Mouse (Mus musculus) embryonic facial prominence, embryonic 15.5 days (tissue): Measurements from ENCODE around the gene Serpina3m. TPM values are rescaled to one million over a fixed set of nuclear protein-coding genes. Genes with fewer than 3 reads are reported as not detected.
"Not testable (repeated sequence)": the region's sequence is repeated elsewhere in the genome, so short reads cannot be mapped to it uniquely, and the experiment has no call there.

Experiments
- ATAC-seq: fragments of 200-750 bp; cut with Nextera tagmentation; 2 replicates; pipeline ENCODE4 v1.8.0; 2017; ENCODE audit warnings: low read depth, moderate TSS enrichment; ENCODE audit not compliant: insufficient number of reproducible peaks, low FRiP score, low TSS enrichment
- H3K27ac ChIP-seq: fragments of 300-500 bp; sonication (generic); replicated peaks from 2 replicates; pipeline ENCODE4 v1.5.1; 2015; ENCODE audit warnings: mild to moderate bottlenecking, inconsistent platforms
- H3K27me3 ChIP-seq: fragments of 300-500 bp; sonication (generic); 2 replicates; pipeline ENCODE4 v1.6.1; 2015; ENCODE audit warnings: inconsistent platforms
- H3K36me3 ChIP-seq: fragments of 300-500 bp; sonication (generic); 2 replicates; pipeline ENCODE4 v1.6.1; 2015; ENCODE audit warnings: mild to moderate bottlenecking, inconsistent platforms
- H3K4me1 ChIP-seq: fragments of 300-500 bp; sonication (generic); 2 replicates; pipeline ENCODE4 v1.6.1; 2015; ENCODE audit warnings: inconsistent platforms
- H3K4me2 ChIP-seq: fragments of 300-500 bp; sonication (generic); replicated peaks from 2 replicates; pipeline ENCODE4 v1.6.1; 2015; ENCODE audit warnings: mild to moderate bottlenecking, inconsistent platforms
- H3K4me3 ChIP-seq: fragments of 300-500 bp; sonication (generic); replicated peaks from 2 replicates; pipeline ENCODE4 v1.5.1; 2015; ENCODE audit warnings: mild to moderate bottlenecking, inconsistent platforms
- H3K9ac ChIP-seq: fragments of 300-500 bp; sonication (generic); 2 replicates; pipeline ENCODE4 v1.6.1; 2015; ENCODE audit warnings: inconsistent platforms
- H3K9me3 ChIP-seq: fragments of 300-500 bp; sonication (generic); replicated peaks from 2 replicates; pipeline ENCODE4 v1.6.1; 2016; ENCODE audit warnings: inconsistent platforms
- WGBS: fragments of 180-500 bp; shearing (Covaris S2); methylation state at CpG from one replicate; pipeline ENCODE4 v1.1.7; 2015; 5-methylcytosine and 5-hydroxymethylcytosine counted together
- polyA plus RNA-seq: library from polyadenylated mRNA; unstranded; fragments of >200 nt; fragmentation: Nextera tagmentation; extraction: Ambion mirVana; gene quantifications from 2 replicates; pipeline ENCODE4 v1.2.1, GENCODE M21; 2015

Gene Serpina3m
- polyA plus RNA-seq, 1 experiment from 2014 or later, result not detected

- H3K4me3 ChIP-seq, result no peak overlapping the region
- H3K27me3 ChIP-seq, result no peaks in the 10 kb centered on the region
Measured at GRCm38 (mm10) chr12:104345707-104346106, 7.4 kb downstream of the Serpina3m start.

GRCm38 (mm10) chr12:104347091-104347490, 8.8 kb downstream of the Serpina3m start:
- no peak for ATAC-seq

More at GRCm38 (mm10) chr12:104345707-104346106, 7.4 kb downstream of the Serpina3m start:
- H3K36me3 ChIP-seq, result no peaks in the 10 kb centered on the region
- H3K4me1 ChIP-seq, result no peaks in the 10 kb centered on the region
- H3K9me3 ChIP-seq, result no peaks in the 10 kb centered on the region
- H3K9ac ChIP-seq, result no peak overlapping the region
- no peak overlapping the region for H3K27ac ChIP-seq
- no peak overlapping the region for H3K4me2 ChIP-seq
- no peak for ATAC-seq

GRCm38 (mm10) chr12:104351812-104352211, 13.5 kb downstream of the Serpina3m start:
- not testable (repeated sequence) for H3K36me3 ChIP-seq, H3K9ac ChIP-seq, H3K9me3 ChIP-seq, ATAC-seq, H3K4me2 ChIP-seq, H3K27me3 ChIP-seq, H3K4me1 ChIP-seq, H3K27ac ChIP-seq, H3K4me3 ChIP-seq
- 25% methylated on average over 3 of the region's 3 CpGs for WGBS

More at GRCm38 (mm10) chr12:104347091-104347490, 8.8 kb downstream of the Serpina3m start:
- no peak overlapping the region for H3K9ac ChIP-seq
- 72% methylated on average over 2 of the region's 2 CpGs for WGBS
- H3K9me3 ChIP-seq, result no peaks in the 10 kb centered on the region
- no peak overlapping the region for H3K27ac ChIP-seq
- H3K4me2 ChIP-seq, result no peak overlapping the region
- H3K36me3 ChIP-seq, result no peaks in the 10 kb centered on the region
- no peaks in the 10 kb centered on the region for H3K4me1 ChIP-seq
- H3K4me3 ChIP-seq, result no peak overlapping the region
- H3K27me3 ChIP-seq, result no peaks in the 10 kb centered on the region

GRCm38 (mm10) chr12:104356006-104356405, 17.7 kb downstream of the Serpina3m start:
- no peak overlapping the region for H3K4me2 ChIP-seq
- H3K27ac ChIP-seq, result no peak overlapping the region
- no peaks in the 10 kb centered on the region for H3K4me1 ChIP-seq
- no peak for ATAC-seq
- 80% methylated on average over 3 of the region's 3 CpGs for WGBS
- no peaks in the 10 kb centered on the region for H3K9me3 ChIP-seq
- no peak overlapping the region for H3K9ac ChIP-seq
- no peaks in the 10 kb centered on the region for H3K27me3 ChIP-seq
- H3K36me3 ChIP-seq, result no peaks in the 10 kb centered on the region
- H3K4me3 ChIP-seq, result no peak overlapping the region

- 84% methylated on average over 3 of the region's 3 CpGs for WGBS
- no peaks in the 10 kb centered on the region for H3K36me3 ChIP-seq
Measured at GRCm38 (mm10) chr12:104369986-104370385, 31.7 kb downstream of the Serpina3m start.

GRCm38 (mm10) chr12:104377179-104377578, 38.9 kb downstream of the Serpina3m start:
- H3K4me2 ChIP-seq, H3K27me3 ChIP-seq, H3K4me1 ChIP-seq, H3K4me3 ChIP-seq, H3K36me3 ChIP-seq, ATAC-seq, H3K27ac ChIP-seq, H3K9ac ChIP-seq, H3K9me3 ChIP-seq: not testable (repeated sequence)
- 74% methylated on average over 5 of the region's 5 CpGs for WGBS

More at GRCm38 (mm10) chr12:104369986-104370385, 31.7 kb downstream of the Serpina3m start:
- no peak overlapping the region for H3K9ac ChIP-seq
- no peaks in the 10 kb centered on the region for H3K9me3 ChIP-seq
- no peaks in the 10 kb centered on the region for H3K4me1 ChIP-seq
- ATAC-seq, result no peak
- no peaks in the 10 kb centered on the region for H3K27me3 ChIP-seq
- H3K4me2 ChIP-seq, result no peak overlapping the region
- H3K27ac ChIP-seq, result no peak overlapping the region
- no peak overlapping the region for H3K4me3 ChIP-seq

GRCm38 (mm10) chr12:104378351-104378750, 40.1 kb downstream of the Serpina3m start:
- not testable (repeated sequence) for H3K4me1 ChIP-seq, H3K36me3 ChIP-seq, H3K4me2 ChIP-seq, H3K4me3 ChIP-seq, H3K9ac ChIP-seq, ATAC-seq, H3K9me3 ChIP-seq, H3K27me3 ChIP-seq, H3K27ac ChIP-seq
- 74% methylated on average over 2 of the region's 2 CpGs for WGBS

GRCm38 (mm10) chr12:104378815-104379214, 40.5 kb downstream of the Serpina3m start:
- not testable (repeated sequence) for ATAC-seq, H3K27me3 ChIP-seq
- 45% methylated on average over 5 of the region's 5 CpGs for WGBS

GRCm38 (mm10) chr12:104379856-104380255, 41.6 kb downstream of the Serpina3m start:
- H3K4me1 ChIP-seq, result no peaks in the 10 kb centered on the region
- no peak overlapping the region for H3K4me2 ChIP-seq
- no peaks in the 10 kb centered on the region for H3K9me3 ChIP-seq
- H3K9ac ChIP-seq, result no peak overlapping the region
- no peak overlapping the region for H3K27ac ChIP-seq
- no peaks in the 10 kb centered on the region for H3K36me3 ChIP-seq
- no peaks in the 10 kb centered on the region for H3K27me3 ChIP-seq
- H3K4me3 ChIP-seq, result no peak overlapping the region
- WGBS, result 93% methylated on average over 11 of the region's 11 CpGs
- ATAC-seq, result no peak

More at GRCm38 (mm10) chr12:104378815-104379214, 40.5 kb downstream of the Serpina3m start:
- H3K36me3 ChIP-seq, H3K27ac ChIP-seq, H3K4me3 ChIP-seq, H3K9me3 ChIP-seq, H3K4me2 ChIP-seq, H3K4me1 ChIP-seq, H3K9ac ChIP-seq: not testable (repeated sequence)

- not testable (repeated sequence) for H3K27me3 ChIP-seq, ATAC-seq, H3K9me3 ChIP-seq, H3K36me3 ChIP-seq, H3K9ac ChIP-seq, H3K4me3 ChIP-seq, H3K4me2 ChIP-seq, H3K4me1 ChIP-seq, H3K27ac ChIP-seq
- WGBS, result 92% methylated on average over 8 of the region's 8 CpGs
Measured at GRCm38 (mm10) chr12:104381071-104381604, 42.9 kb downstream of the Serpina3m start.

- H3K4me2 ChIP-seq, H3K4me1 ChIP-seq, ATAC-seq, H3K4me3 ChIP-seq, H3K27ac ChIP-seq, H3K9me3 ChIP-seq, H3K36me3 ChIP-seq, H3K27me3 ChIP-seq, H3K9ac ChIP-seq: not testable (repeated sequence)
Measured at GRCm38 (mm10) chr12:104385987-104386386, 47.7 kb downstream of the Serpina3m start.

GRCm38 (mm10) chr12:104386878-104387277, 48.6 kb downstream of the Serpina3m start:
- 46% methylated on average over 2 of the region's 2 CpGs for WGBS
- not testable (repeated sequence) for H3K4me2 ChIP-seq, H3K36me3 ChIP-seq, ATAC-seq, H3K4me3 ChIP-seq, H3K4me1 ChIP-seq, H3K9ac ChIP-seq, H3K27me3 ChIP-seq, H3K27ac ChIP-seq, H3K9me3 ChIP-seq
